Mouse (Mus musculus) spleen, adult 2 months (tissue): ENCODE results near the gene Zbtb37.

Experiments
- CTCF ChIP-seq: fragments of 200-500 bp; IDR thresholded peaks from 2 replicates; pipeline ENCODE4 v1.5.1; 2011; ENCODE audit warnings: mild to moderate bottlenecking, inconsistent platforms; ENCODE audit not compliant: insufficient read depth, insufficient read length, insufficient replicate concordance; ENCODE audit errors: extremely low read depth
- POLR2A ChIP-seq: fragments of 200-500 bp; IDR thresholded peaks from 2 replicates; pipeline ENCODE4 v1.6.1; 2011; ENCODE audit warnings: low read depth, low read length, inconsistent platforms

DNA sequence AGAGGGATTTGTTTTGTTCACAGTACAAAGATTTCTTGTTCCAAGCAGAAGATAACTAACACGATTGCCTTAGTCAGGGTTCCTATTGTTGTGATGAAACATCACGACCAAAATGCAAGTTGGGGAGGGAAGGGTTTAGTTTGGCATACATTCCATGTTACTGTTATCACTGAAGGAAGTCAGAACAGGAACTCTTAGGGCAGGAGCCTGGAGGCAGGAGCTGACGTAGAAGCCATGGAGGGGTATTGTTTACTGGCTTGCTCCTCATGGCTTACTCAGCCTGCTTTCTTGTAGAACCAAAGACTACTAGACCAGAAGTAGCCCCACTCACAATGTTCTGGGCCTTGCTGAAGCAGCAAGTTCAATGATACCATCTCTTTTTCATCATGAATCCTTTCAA, 12.3 kb upstream of the Zbtb37 start:
- TF ChIP-seq CTCF (no peak), POLR2A (no peak)
